Mouse (Mus musculus) layer of hippocampus, postnatal 14 days (tissue): Measurements from ENCODE around the gene Cpa1. TPM values are rescaled to one million over a fixed set of nuclear protein-coding genes. Genes with fewer than 3 reads are reported as not detected.
A peak's percentile ranks its signal among the peaks of the same experiment; 100 is the strongest.

ENCODE experiments used
- DNase-seq, 2 experiments: peaks; one replicate each; pipeline ENCODE4 v3.0.0; 2021 to 2022; ENCODE audit warnings: low spot score in 2 of 2, mixed read lengths in 1 of 2
- total RNA-seq, 2 experiments: library from RNA; stranded (reverse); gene quantifications; 2 replicates each; pipeline ENCODE4 v1.2.3; 2021

The Cpa1 gene
- total RNA-seq, 2 experiments from 2014 or later: not detected

DNA sequence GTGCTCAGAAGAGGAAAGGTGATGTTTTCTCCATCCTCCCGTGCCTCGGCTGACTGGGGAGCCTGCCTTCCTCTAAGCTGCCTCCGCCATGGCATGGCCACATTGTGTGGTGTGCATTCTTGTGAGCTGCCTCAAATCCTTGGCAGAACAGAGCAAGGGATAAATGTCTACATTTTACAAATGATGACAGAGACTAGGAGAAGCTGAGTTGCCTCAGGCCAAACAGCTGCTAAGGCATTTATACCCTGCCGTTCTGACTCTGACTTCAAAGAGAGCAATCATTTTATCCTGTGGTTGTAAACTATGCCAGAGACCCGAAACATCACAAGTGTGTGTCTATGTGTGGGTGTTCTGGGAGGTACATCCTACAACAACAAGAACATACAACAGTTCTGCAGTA lies 28.6 kb downstream of the Cpa1 start:
- no peak for DNase-seq

DNA sequence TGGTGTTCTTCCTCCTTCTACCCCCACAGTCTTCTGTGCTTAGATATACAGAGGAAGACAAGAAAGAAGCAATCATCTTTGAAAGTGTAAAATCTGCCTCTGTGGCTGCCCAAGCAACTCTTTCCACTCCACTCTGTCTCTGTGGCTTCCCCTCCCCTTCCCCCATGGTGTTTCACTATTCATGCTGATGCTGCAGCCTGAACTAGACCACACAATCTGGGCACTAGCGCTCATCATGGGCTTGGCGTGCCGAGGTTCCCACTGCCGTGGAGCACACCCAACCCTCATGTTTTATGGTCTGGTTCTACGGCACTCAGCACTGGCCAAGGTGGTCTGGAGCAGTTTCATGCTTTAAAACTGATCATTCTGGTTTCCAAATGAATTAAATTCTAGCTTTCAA lies 32.7 kb downstream of the Cpa1 start:
- no peak for DNase-seq

DNA sequence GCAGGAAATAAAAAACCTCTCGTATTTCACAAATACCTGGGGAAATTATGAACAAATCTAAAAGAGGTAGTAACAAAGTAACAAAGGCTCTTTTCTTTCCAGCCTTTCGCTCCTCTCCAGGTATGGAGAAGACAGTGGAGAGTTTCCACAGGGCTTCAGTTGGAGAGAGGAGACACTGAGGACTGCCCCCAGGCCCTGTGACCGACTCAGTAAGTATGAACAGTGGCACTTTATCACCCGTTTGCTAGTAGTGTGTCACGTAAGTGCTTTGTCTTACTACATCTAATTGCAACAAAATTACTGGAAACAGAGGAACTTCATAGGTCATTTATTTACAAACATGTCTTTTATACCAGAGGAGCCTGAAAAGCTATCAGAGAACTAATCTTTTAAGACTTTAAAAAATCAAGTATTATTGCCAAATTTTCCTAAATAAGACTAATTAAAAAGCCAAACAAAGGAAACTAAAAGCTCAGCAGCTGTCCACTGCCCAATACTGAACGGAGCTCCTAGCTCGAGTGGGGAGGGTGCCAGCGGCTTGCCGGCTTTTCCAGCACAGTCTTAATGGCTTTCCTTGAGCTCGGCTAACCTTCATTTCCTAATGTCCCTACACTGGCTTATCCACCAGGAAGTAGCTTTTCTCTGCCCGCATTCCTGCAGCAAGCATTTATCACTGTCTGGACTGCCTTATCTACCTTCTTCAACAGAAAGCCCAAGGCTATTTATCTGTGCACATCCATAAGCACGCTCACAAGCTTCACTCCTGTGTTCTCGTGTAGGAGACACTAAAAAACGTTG lies 34.9 kb downstream of the Cpa1 start:
- DNase-seq: no peak

DNA sequence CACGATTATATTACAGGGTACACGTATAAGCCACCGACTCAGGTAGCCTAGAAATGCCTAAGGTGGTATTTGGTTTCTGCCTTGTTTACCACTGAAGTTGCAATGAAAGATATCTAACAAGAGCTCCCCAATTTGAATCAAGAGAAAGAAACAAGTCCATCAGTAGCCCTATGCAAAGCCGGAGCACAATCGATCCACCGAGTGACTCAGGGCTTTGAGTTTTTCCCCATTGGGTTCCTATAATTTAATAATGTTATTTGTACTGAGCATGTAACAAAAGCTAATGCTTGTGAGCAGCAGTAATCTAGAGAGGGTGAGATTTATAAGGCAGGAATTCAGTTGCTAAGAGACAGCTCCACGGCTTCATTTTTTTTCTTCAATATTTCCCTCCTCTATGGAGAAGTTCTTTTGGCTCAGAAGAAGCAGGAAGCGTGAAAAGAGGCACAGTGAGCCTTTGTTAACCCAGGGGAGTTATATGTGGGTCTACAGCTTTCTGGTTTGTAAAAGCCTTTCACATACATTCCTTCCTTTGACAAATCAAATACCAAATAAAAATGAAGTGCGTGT lies 35.8 kb downstream of the Cpa1 start:
- DNase-seq: no peak

DNA sequence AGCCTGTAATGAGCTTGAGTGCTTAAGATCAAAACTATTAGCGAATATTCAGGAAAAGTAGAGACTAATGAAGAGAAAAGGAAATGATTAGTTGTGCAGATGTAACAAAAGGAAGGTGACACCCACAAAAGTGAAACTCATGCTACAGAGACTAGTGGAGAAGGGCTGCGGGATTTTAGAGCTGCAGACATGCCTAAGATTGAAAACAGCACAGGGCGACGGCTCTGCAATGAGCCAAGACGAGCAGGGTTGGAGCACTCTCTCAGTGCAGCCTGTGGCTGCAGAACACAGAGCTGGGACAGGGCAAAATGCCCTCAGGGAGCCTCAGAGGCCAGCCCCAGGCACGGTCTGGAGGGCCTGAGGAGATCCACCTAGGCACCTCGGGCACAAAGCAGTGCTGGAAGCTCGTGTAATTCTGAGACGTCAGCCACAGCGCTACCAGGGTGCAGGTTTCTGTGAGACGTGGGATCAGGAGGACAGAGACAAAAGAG lies 36.3 kb downstream of the Cpa1 start:
- no peak for DNase-seq

DNA sequence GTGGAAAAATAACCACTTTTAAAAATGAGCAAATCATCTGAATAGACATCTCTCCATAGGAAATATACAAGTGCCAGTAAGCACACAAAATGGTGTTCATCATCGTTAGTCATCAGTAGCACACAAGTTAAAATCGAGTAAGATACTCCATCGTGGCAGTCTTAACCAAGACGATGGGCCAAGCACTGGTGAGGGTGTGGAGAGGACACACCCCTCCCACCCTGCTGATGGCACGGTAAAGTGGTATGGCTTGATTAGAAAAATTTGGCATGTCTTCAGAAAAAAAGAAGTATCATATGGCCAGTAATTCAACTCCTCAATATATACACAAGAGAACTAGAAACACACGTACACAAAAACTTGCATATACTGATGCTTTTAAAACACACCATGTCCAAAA lies 37.5 kb downstream of the Cpa1 start:
- DNase-seq: no peak

DNA sequence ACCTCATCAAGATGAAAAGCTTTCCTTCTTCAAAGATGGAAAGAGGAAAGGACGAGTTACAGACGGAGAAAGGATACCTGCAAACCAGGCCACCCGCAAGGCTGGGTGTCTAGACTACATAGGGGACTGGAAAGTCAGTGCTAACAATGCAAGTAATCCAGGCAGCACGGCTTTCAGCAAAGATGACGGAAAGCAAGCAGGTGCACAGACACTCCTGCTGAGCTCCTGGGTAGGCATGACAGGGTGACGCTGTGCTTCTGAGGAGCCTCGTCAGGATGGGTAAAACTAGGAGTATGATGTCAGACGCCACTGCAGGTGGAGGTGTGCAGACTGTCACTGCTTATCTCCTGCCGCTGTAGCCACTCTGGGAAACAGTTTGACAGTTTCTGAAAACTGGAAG lies 38.6 kb downstream of the Cpa1 start:
- no peak for DNase-seq

DNA sequence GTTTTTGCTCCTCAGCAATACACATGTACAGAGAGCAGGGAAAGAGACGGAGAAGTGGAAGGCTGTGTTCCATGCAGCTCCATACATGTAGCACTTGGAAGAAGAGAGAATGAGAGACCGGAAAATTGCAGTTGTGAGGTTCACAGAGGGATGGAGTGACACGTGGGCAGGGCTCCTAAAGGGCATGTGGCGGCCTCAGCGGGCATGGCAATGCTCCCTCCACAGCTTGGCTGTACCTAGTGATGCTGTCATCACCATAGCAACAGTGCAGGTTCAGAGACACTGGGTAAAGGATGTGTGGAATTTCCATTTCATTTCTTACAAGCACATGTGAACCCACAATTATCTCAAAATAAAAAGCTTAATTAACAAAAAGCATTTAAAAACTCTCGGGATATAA lies 39.5 kb downstream of the Cpa1 start:
- no peak for DNase-seq

DNA sequence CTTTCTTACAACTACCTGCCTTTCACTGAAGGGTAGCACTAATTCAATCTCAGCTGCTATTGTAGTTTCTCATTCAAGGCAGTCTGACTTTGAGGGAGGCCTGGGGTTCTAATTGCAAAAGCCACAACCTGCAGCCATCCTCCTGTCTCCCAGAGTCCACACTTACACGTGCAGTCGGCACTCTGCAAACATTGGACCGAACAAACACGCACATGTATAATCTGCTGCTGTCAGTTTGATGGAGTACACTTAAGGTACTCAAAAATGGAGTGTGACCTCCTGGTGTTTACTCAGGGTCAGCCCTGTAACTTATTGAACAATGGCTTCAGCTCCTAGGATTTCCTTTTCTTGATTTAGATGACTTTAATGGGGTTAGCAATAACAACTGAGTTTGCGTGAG lies 40.5 kb downstream of the Cpa1 start:
- DNase-seq: no peak

DNA sequence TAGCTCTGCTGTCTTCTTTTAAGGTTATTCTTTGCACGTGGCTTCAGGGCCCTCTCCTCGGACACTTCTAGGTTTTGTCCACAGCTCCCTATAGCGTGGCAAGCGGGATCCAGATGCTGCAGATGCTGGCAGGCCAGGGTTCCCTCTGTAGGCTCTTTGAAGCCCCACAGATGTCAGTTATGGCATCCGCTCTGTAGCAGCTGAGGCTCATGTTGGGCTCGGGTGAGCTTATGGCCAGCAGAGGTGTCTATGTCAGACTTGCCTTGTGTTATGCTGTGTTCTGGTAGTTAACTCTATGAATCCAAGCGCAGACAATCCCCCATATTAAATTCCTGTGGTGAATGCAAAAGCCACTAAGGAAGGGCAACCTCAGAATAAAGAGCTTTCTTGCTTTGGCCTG lies 41.4 kb downstream of the Cpa1 start:
- no peak for DNase-seq

DNA sequence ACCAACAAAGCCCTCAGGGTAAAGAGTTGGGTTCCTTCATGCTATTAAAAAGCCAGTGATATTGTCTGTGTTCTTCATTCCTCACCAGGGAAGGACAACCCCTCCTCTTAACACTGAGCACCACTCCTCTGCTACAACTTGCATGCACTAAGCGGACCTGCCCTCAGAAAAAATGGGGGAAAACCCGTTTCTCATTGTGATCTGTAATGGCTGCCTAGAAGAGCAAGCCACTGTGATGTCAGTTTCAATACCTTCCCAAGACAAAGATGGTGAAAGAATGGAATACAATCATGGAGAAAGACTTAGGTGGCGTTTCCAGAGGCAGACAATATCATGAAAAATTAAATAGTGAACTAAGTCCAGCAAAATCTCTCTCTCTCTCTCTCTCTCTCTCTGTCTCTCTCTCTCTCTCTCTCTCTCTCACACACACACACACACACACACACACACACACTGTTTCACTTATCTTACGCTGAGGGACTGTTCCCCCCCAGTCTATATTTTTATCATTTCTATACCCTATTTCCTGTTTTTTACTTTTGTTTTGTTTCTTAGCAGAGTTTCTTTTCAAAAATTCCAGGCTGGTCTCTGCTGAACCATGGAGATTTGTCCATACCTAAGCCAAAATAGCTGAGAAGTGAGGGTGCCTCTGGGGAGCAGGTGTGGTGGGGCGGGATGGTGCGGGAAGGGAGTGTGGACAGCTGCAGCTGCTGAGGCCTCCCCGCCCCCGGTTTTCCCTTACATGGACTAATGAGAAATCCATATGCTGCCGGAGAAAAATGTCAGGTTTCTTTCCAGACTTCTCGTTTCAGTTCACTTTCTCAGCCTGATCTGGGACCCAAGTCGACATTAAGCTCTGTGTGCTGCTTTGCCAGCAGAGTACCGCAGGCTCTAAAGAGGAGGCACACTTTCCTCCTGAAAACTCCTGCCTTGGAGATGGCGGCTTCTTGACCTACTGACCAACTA lies 43.2 kb downstream of the Cpa1 start:
- DNase-seq: no peak

DNA sequence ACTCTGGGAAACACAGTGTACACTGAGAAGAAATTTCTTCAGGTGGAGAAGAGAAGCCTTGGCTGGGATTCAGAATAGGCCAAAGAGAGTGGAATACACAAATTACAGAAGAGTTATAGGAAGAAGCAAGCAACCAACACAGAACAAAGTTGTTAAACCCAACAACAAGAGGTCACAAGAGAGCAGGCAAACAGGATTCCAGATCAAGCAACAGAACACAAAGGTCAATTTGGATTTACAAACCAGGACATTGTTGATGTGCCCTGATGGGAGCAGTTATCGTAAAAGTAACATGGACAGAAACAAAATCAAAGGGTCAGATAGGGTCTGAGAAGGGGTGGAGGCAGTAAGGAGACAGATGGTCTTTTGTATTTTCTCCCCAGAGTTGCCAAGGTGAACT lies 45.6 kb downstream of the Cpa1 start:
- no peak for DNase-seq

DNA sequence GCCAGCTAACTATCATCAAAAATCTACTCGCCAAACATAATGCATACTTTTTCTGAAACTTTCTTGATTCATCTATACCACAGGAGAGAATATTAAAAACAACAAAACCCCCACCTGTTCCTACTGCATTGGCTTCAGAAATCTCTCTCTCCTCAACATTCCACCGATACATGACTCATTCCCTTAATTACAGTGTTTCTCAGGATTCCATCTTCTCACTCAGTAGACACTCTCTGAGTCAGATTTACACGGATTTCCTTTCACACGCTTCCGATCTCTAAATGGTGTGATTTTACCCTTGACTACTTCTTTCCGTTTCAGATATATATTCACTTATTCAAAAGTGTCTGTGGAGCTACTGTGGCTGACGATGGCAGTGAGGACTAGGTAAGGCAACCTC lies 48.2 kb downstream of the Cpa1 start:
- no peak for DNase-seq

DNA sequence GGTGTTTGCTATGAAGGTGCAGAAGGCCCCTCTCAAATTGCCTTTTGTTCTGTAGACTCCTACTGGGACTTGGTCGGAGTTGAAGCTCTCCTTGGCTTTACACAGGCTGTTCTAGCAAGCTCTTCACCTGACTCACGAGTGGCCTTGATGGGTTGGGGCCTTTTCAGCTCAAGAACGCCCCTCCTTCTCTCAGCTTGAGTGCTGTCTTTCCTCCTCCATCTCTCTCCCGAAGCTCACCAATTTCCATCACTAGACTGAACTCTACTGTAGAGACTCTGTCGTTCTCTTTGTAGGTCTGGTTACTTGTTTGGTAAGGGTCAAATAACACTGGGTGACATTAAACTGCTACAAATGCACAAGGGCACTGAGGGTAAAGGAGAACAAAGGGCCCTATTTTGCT lies 53.8 kb downstream of the Cpa1 start:
- no peak for DNase-seq

DNA sequence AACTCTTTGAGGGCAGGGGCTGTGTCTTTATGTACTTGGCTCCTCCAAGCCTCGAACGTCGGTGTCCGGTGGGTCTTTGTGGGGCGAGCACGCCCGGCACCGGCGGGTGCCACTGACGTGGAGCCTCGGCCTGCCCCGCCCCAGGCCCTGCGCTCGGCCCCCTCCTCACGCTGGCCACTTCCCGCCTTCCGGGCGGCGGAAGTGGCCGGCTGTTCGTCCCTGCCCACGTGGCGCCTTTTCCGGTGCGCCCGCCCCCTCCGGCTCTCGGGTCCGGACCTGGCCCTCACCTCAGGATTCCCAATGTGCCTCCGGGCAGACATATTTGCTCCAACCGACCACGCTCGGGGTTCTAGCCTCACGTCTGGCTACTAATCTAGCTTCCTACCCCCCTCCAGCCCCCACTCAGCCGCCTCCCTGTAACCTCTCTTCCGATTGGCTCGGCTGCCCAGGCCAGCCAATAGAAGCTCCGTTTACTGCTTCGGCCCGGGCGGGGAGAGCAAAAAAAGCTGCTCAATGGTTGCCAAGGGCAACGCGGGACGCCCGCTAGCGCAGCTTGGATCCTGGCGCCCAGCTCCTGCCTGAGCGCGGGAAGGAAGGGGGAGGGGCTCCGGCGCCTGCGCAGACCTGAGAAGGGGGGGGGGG lies 54.5 kb downstream of the Cpa1 start, which contains the start of gene Cep41:
Gene Cep41 (minus strand): TSS at position 400 of the 642 bp plus-strand sequence.
- DNase-seq: peak; percentile 98 to 99

DNA sequence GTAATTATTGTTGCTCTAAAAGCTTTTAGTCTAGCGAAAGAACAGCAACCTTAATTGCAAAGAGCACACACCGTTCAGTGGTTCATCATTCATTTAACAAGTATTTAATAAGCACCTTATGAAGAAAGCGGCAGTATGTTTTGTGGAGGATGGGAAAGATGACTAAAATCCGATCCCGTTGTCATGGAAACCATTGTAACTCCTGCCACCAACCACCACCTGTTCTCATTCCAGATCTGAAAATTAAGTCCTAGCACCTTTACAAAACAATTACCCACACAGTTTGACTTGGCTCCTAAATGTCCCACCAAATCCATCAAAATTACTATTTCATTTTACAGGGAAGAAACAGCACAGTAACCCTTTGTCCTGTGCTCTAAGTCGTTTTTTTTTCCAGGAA lies 55.2 kb downstream of the Cpa1 start:
- DNase-seq: peak; percentile 29 to 75

Other genes starting within 250 kb of the Cpa1 start
- 10 to 100 TPM; 26.5 to 27.6 TPM for gene Zc3hc1, start 248.2 kb upstream of the Cpa1 start, total RNA-seq
- gene Klhdc10, start 237.3 kb upstream of the Cpa1 start, total RNA-seq: 100 to 1,000 TPM; 140 to 141 TPM
- gene Tmem209, start 129.4 kb upstream of the Cpa1 start, total RNA-seq: 10 to 100 TPM; 17.3 to 18.0 TPM
- gene Ssmem1, start 129.4 kb upstream of the Cpa1 start, total RNA-seq: under 1 TPM; 0.81 TPM
- 1 to 10 TPM; 1.2 to 2.0 TPM for gene Cpa2, start 97.6 kb upstream of the Cpa1 start, total RNA-seq
- gene Cpa4, start 70.8 kb upstream of the Cpa1 start, total RNA-seq: not detected
- not detected for gene Cpa5, start 28.2 kb upstream of the Cpa1 start, total RNA-seq
- 1 to 10 TPM; 4.9 to 6.7 TPM for gene Cep41, start 54.5 kb downstream of the Cpa1 start, total RNA-seq
- 10 to 100 TPM; 72.8 to 77.3 TPM for gene Mest, start 84.3 kb downstream of the Cpa1 start, total RNA-seq